Mouse (Mus musculus) c-Kit-positive CD71-negative TER-119-negative erythroid progenitor cells, embryonic 14.5 days (primary cell): ENCODE results near the gene Zfp366.

Experiments used
- DNase-seq: peaks from one replicate; pipeline ENCODE4 v3.0.0-alpha.2; 2013; ENCODE audit warnings: low read depth

Gene Zfp366

GRCm38 (mm10) chr13:99254215-99254614, 69.6 kb downstream of the Zfp366 start:
- DNase-seq, result no peak

GRCm38 (mm10) chr13:99254781-99255180, 70.2 kb downstream of the Zfp366 start:
- DNase-seq, result no peak

- no peak for DNase-seq
These were observed 72.3 kb downstream of the Zfp366 start for GRCm38 (mm10) chr13:99256916-99257315.

- DNase-seq, result no peak
These were observed 74.1 kb downstream of the Zfp366 start for GRCm38 (mm10) chr13:99258677-99259076.

GRCm38 (mm10) chr13:99259502-99260174, 75.0 kb downstream of the Zfp366 start:
- DNase-seq, result no peak

GRCm38 (mm10) chr13:99262406-99262805, 77.8 kb downstream of the Zfp366 start:
- no peak for DNase-seq

- no peak for DNase-seq
These were observed 78.6 kb downstream of the Zfp366 start for GRCm38 (mm10) chr13:99263159-99263783.

- no peak for DNase-seq
These were observed 79.9 kb downstream of the Zfp366 start for GRCm38 (mm10) chr13:99264483-99264882.

- no peak for DNase-seq
These were observed 87.4 kb downstream of the Zfp366 start for GRCm38 (mm10) chr13:99272046-99272445.

GRCm38 (mm10) chr13:99277521-99277920, 92.9 kb downstream of the Zfp366 start:
- DNase-seq, result no peak

- DNase-seq, result no peak
These were observed 93.9 kb downstream of the Zfp366 start for GRCm38 (mm10) chr13:99278511-99278910.

- DNase-seq, result no peak
These were observed 94.7 kb downstream of the Zfp366 start for GRCm38 (mm10) chr13:99279351-99279750.

GRCm38 (mm10) chr13:99282961-99283360, 98.3 kb downstream of the Zfp366 start:
- no peak for DNase-seq

- DNase-seq, result no peak
These were observed 99.3 kb downstream of the Zfp366 start for GRCm38 (mm10) chr13:99283916-99284315.

GRCm38 (mm10) chr13:99284400-99285160, 100.0 kb downstream of the Zfp366 start:
- no peak for DNase-seq

GRCm38 (mm10) chr13:99285241-99285640, 100.6 kb downstream of the Zfp366 start:
- DNase-seq, result no peak

GRCm38 (mm10) chr13:99287207-99287606, 102.6 kb downstream of the Zfp366 start:
- DNase-seq, result no peak

GRCm38 (mm10) chr13:99287786-99288185, 103.2 kb downstream of the Zfp366 start:
- no peak for DNase-seq

- no peak for DNase-seq
These were observed 106.1 kb downstream of the Zfp366 start for GRCm38 (mm10) chr13:99290766-99291165.

- no peak for DNase-seq
These were observed 109.6 kb downstream of the Zfp366 start for GRCm38 (mm10) chr13:99294176-99294575.

- DNase-seq, result no peak
These were observed 115.3 kb downstream of the Zfp366 start for GRCm38 (mm10) chr13:99299921-99300320.
